Mouse (Mus musculus): ENCODE results near the gene Ly6g5c. TPM values are rescaled to one million over a fixed set of nuclear protein-coding genes. Genes with fewer than 3 reads are reported as not detected.
"Not testable (repeated sequence)": the region's sequence is repeated elsewhere in the genome, so short reads cannot be mapped to it uniquely, and the experiment has no call there.

The Ly6g5c gene
- polyA plus RNA-seq, 1 experiment from 2014 or later = not detected

GRCm38 (mm10) chr17:35121143-35121799, 13.2 kb downstream of the Ly6g5c start, which contains the start of gene Gpank1:
Gpank1 (plus strand) TSS chr17:35121455.
- DNase-seq (ENCODE audit: low spot score, missing footprints) = peak; percentile 98
- ATAC-seq (ENCODE audit: low FRiP score) = peak; percentile 95
- peaks cover 10% of the 10 kb centered on the region for H3K36me3 ChIP-seq (ENCODE audit: control insufficient read depth, insufficient read depth, low read length)
- no peaks in the 10 kb centered on the region for H3K9me3 ChIP-seq (ENCODE audit: control insufficient read depth, low read length)
- peak within 1 kb of the TSS; percentile 86 for H3K27ac ChIP-seq (ENCODE audit: low read depth, low read length)
- peaks cover 15% of the 10 kb centered on the region for H3K4me1 ChIP-seq (ENCODE audit: control insufficient read depth, insufficient read depth, low read length)
- peak within 1 kb of the TSS; percentile 86 for H3K4me3 ChIP-seq (ENCODE audit: low read depth, low read length)
- peak within 1 kb of the TSS; percentile 88 for H3K9ac ChIP-seq (ENCODE audit: low read length)
- WGBS = under 1% methylated on average over 49 of the region's 50 CpGs
- H3K4me2 ChIP-seq = peak within 1 kb of the TSS; percentile 98
- H3K27me3 ChIP-seq (ENCODE audit: control insufficient read depth, insufficient read depth, low read length) = no peaks in the 10 kb centered on the region

DNA sequence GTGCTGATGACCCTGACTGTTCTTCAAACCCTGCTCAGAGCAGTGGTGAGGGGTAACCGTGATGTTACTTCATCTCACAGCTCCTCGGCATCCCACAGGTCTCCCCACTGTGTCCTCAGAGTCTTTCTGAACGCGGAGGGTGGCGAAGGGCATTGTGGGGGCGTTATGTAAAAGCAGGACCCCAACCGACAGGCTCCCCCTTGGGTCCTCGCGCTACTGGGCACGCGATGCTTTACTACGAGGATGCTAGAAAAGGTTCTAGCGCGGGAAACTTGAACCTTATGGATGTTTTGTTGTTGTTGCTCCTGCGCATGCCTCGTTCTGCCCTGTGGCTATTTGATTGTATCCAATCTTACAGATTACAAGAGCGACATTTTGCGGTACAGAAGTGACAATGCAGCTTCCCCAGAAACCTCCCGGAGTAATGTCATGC, 13.8 kb downstream of the Ly6g5c start, which contains the start of gene Csnk2b:
Gene Csnk2b (minus strand): TSS at position 183 of the 433 bp plus-strand sequence.
- under 1% methylated on average over 19 of the region's 19 CpGs for WGBS
- peak within 1 kb of the TSS; percentile 86 for H3K27ac ChIP-seq (ENCODE audit: low read depth, low read length)
- H3K9ac ChIP-seq (ENCODE audit: low read length) = peak within 1 kb of the TSS; percentile 88
- no peaks in the 10 kb centered on the region for H3K27me3 ChIP-seq (ENCODE audit: control insufficient read depth, insufficient read depth, low read length)
- DNase-seq (ENCODE audit: low spot score, missing footprints) (peak; percentile 93), ATAC-seq (ENCODE audit: low FRiP score) (no peak)
- H3K4me1 ChIP-seq (ENCODE audit: control insufficient read depth, insufficient read depth, low read length) = peaks cover 20% of the 10 kb centered on the region
- no peaks in the 10 kb centered on the region for H3K9me3 ChIP-seq (ENCODE audit: control insufficient read depth, low read length)
- peaks cover 8% of the 10 kb centered on the region for H3K36me3 ChIP-seq (ENCODE audit: control insufficient read depth, insufficient read depth, low read length)
- peak within 1 kb of the TSS; percentile 98 for H3K4me2 ChIP-seq
- peak within 1 kb of the TSS; percentile 86 for H3K4me3 ChIP-seq (ENCODE audit: low read depth, low read length)

GRCm38 (mm10) chr17:35123287-35123686, 15.2 kb downstream of the Ly6g5c start:
- H3K27me3 ChIP-seq (ENCODE audit: control insufficient read depth, insufficient read depth, low read length); H3K27ac ChIP-seq (ENCODE audit: low read depth, low read length); H3K4me3 ChIP-seq (ENCODE audit: low read depth, low read length); H3K9me3 ChIP-seq (ENCODE audit: control insufficient read depth, low read length); H3K4me2 ChIP-seq; DNase-seq (ENCODE audit: low spot score, missing footprints); H3K9ac ChIP-seq (ENCODE audit: low read length); ATAC-seq (ENCODE audit: low FRiP score); H3K36me3 ChIP-seq (ENCODE audit: control insufficient read depth, insufficient read depth, low read length): not testable (repeated sequence)
- WGBS = 94% methylated on average over 9 of the region's 9 CpGs
- H3K4me1 ChIP-seq (ENCODE audit: control insufficient read depth, insufficient read depth, low read length) = peaks cover 23% of the 10 kb centered on the region

DNA sequence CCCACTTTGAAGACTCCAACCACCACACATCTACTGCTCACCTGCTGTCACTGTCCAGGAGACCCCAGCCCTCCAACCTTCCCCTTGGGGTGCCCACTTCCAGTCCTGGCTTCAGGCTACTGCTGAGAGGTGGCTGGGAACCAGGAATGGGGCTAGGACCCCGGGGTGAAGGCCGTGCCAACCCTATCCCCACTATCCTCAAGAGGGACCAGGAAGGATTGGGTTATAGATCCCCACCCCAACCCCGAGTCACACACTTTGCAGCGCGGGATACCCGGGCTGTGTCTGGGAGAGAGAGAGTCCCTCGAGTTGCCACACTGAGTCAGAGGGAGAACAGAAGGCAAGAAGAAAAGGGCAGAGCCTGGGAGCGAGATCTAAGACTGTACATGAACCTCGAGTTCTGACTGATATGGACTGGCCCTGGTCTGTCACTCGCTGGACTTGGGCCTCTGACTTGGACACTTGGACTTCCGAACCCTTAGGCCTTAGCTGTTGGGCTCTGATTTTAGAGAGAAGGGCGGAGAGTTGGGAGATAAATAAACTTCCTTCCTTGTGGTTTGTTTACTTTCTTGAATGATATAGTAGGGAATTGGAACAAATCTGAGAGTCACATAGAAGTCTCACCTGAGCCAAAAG, 16.3 kb downstream of the Ly6g5c start:
- not testable (repeated sequence) for H3K27ac ChIP-seq (ENCODE audit: low read depth, low read length); DNase-seq (ENCODE audit: low spot score, missing footprints); H3K4me3 ChIP-seq (ENCODE audit: low read depth, low read length); ATAC-seq (ENCODE audit: low FRiP score); H3K36me3 ChIP-seq (ENCODE audit: control insufficient read depth, insufficient read depth, low read length); H3K9ac ChIP-seq (ENCODE audit: low read length); H3K9me3 ChIP-seq (ENCODE audit: control insufficient read depth, low read length); H3K27me3 ChIP-seq (ENCODE audit: control insufficient read depth, insufficient read depth, low read length); H3K4me2 ChIP-seq
- peaks cover 23% of the 10 kb centered on the region for H3K4me1 ChIP-seq (ENCODE audit: control insufficient read depth, insufficient read depth, low read length)
- WGBS = 93% methylated on average over 12 of the region's 12 CpGs

GRCm38 (mm10) chr17:35125081-35125480, 17.0 kb downstream of the Ly6g5c start:
- Histone ChIP-seq H3K4me2 (no peak overlapping the region), H3K4me3 (ENCODE audit: low read depth, low read length) (no peak overlapping the region), H3K4me1 (ENCODE audit: control insufficient read depth, insufficient read depth, low read length) (peaks cover 21% of the 10 kb centered on the region), H3K9me3 (ENCODE audit: control insufficient read depth, low read length) (no peaks in the 10 kb centered on the region), H3K9ac (ENCODE audit: low read length) (no peak overlapping the region), H3K36me3 (ENCODE audit: control insufficient read depth, insufficient read depth, low read length) (no peaks in the 10 kb centered on the region; the same call in 1 of the 2 replicates), H3K27ac (ENCODE audit: low read depth, low read length) (no peak overlapping the region), H3K27me3 (ENCODE audit: control insufficient read depth, insufficient read depth, low read length) (no peaks in the 10 kb centered on the region)
- DNase-seq (ENCODE audit: low spot score, missing footprints) = no peak
- WGBS = 100% methylated on average over 1 of the region's 1 CpGs
- no peak for ATAC-seq (ENCODE audit: low FRiP score)

DNA sequence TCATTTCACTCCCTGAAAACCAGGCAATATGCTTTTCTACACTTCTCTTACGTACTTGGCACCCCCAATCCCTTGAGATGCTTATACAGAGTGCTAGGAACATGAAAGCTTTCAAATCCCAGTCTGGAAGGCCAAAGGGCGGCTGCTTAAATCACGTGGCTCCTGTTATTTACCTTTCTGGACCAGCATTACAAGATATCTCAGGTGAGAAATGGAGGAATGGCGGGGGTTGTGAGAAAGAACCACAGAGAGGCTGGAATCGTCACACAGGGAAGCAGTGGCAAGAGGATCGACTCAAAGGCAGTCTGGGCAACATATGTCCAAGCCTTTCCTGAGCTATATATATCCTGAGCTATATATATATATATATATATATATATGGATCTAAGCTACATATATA, 17.5 kb downstream of the Ly6g5c start:
- WGBS = 40% methylated on average over 6 of the region's 6 CpGs
- Histone ChIP-seq H3K27ac (ENCODE audit: low read depth, low read length) (no peak overlapping the region), H3K9me3 (ENCODE audit: control insufficient read depth, low read length) (no peaks in the 10 kb centered on the region), H3K4me1 (ENCODE audit: control insufficient read depth, insufficient read depth, low read length) (peaks cover 16% of the 10 kb centered on the region), H3K4me2 (peak overlapping the region; percentile 75), H3K4me3 (ENCODE audit: low read depth, low read length) (peak overlapping the region; percentile 62), H3K36me3 (ENCODE audit: control insufficient read depth, insufficient read depth, low read length) (no peaks in the 10 kb centered on the region; the same call in 1 of the 2 replicates), H3K9ac (ENCODE audit: low read length) (peak overlapping the region; percentile 92), H3K27me3 (ENCODE audit: control insufficient read depth, insufficient read depth, low read length) (no peaks in the 10 kb centered on the region)
- ATAC-seq (ENCODE audit: low FRiP score) = no peak
- no peak for DNase-seq (ENCODE audit: low spot score, missing footprints)

DNA sequence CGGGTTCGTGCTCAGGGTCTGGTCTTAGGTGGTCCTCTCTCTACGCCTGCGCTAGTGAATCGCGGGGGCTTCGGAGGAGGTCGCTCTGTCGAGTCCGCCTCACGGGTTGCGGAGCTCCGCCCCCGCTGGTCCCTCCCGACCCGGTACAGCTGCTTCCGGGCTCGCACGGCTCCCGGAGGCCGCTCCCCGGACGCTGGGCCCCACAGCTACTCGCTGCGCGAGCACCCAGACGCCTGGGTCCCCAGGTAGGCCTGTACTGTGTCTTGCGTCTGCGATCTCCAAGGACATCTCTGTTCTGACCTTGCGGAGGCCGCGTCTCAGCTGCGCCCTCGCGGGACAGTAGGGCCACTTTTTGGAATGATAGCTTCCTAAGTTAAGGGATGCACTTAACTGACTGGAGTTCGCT, 18.1 kb downstream of the Ly6g5c start, which contains the start of gene D17H6S53E:
Gene D17H6S53E (plus strand): TSS at position 168 of the 406 bp plus-strand sequence.
- peak within 1 kb of the TSS; percentile 40 for H3K27ac ChIP-seq (ENCODE audit: low read depth, low read length)
- peak; percentile 48 for ATAC-seq (ENCODE audit: low FRiP score)
- peak within 1 kb of the TSS; percentile 92 for H3K9ac ChIP-seq (ENCODE audit: low read length)
- under 1% methylated on average over 36 of the region's 36 CpGs for WGBS
- no peaks in the 10 kb centered on the region; the same call in 1 of the 2 replicates for H3K36me3 ChIP-seq (ENCODE audit: control insufficient read depth, insufficient read depth, low read length)
- peak; percentile 93 for DNase-seq (ENCODE audit: low spot score, missing footprints)
- no peaks in the 10 kb centered on the region for H3K27me3 ChIP-seq (ENCODE audit: control insufficient read depth, insufficient read depth, low read length)
- H3K4me2 ChIP-seq = peak within 1 kb of the TSS; percentile 75
- peaks cover 16% of the 10 kb centered on the region for H3K4me1 ChIP-seq (ENCODE audit: control insufficient read depth, insufficient read depth, low read length)
- H3K4me3 ChIP-seq (ENCODE audit: low read depth, low read length) = peak within 1 kb of the TSS; percentile 62
- no peaks in the 10 kb centered on the region for H3K9me3 ChIP-seq (ENCODE audit: control insufficient read depth, low read length)

DNA sequence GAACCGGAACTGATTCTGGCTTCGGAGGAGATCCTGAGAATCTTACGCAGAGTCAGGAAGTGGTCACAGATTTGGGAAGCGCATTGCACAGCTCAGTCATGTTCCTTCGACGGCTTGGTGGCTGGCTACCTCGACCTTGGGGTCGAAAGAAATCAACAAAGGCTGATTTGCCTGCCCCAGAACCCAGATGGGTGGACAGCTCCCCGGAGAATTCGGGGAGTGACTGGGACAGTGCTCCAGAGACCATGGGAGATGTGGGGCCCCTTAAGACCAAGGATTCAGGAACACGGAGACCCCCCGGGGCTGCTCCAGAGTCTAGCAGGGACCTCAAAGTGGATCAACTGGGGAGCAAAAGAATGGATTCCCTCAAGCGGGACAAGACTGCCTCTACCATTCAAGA, 18.9 kb downstream of the Ly6g5c start:
- ATAC-seq (ENCODE audit: low FRiP score) (no peak), DNase-seq (ENCODE audit: low spot score, missing footprints) (no peak)
- H3K36me3 ChIP-seq (ENCODE audit: control insufficient read depth, insufficient read depth, low read length) = no peaks in the 10 kb centered on the region; the same call in 1 of the 2 replicates
- H3K9ac ChIP-seq (ENCODE audit: low read length) = peak overlapping the region; percentile 92; the same call in 1 of the 2 replicates
- 78% methylated on average over 13 of the region's 13 CpGs for WGBS
- H3K4me2 ChIP-seq = peak overlapping the region; percentile 75
- no peaks in the 10 kb centered on the region for H3K9me3 ChIP-seq (ENCODE audit: control insufficient read depth, low read length)
- H3K4me3 ChIP-seq (ENCODE audit: low read depth, low read length) = peak overlapping the region; percentile 62
- H3K27ac ChIP-seq (ENCODE audit: low read depth, low read length) = no peak overlapping the region
- H3K4me1 ChIP-seq (ENCODE audit: control insufficient read depth, insufficient read depth, low read length) = peaks cover 16% of the 10 kb centered on the region
- no peaks in the 10 kb centered on the region for H3K27me3 ChIP-seq (ENCODE audit: control insufficient read depth, insufficient read depth, low read length)

- DNase-seq (ENCODE audit: low spot score, missing footprints) (no peak), ATAC-seq (ENCODE audit: low FRiP score) (no peak)
- Histone ChIP-seq H3K36me3 (ENCODE audit: control insufficient read depth, insufficient read depth, low read length) (no peaks in the 10 kb centered on the region), H3K9me3 (ENCODE audit: control insufficient read depth, low read length) (no peaks in the 10 kb centered on the region), H3K27ac (ENCODE audit: low read depth, low read length) (no peak overlapping the region), H3K4me1 (ENCODE audit: control insufficient read depth, insufficient read depth, low read length) (peaks cover 14% of the 10 kb centered on the region), H3K4me2 (no peak overlapping the region), H3K9ac (ENCODE audit: low read length) (no peak overlapping the region), H3K27me3 (ENCODE audit: control insufficient read depth, insufficient read depth, low read length) (no peaks in the 10 kb centered on the region), H3K4me3 (ENCODE audit: low read depth, low read length) (no peak overlapping the region)
- 69% methylated on average over 11 of the region's 11 CpGs for WGBS
Observed at GRCm38 (mm10) chr17:35128996-35129395, 20.9 kb downstream of the Ly6g5c start.

Measured in midbrain, embryonic 11.5 days (tissue).